Mouse (Mus musculus) midbrain, postnatal 0 days (tissue): Measurements from ENCODE around the gene Ddi2. TPM values are rescaled to one million over a fixed set of nuclear protein-coding genes. Genes with fewer than 3 reads are reported as not detected.

ENCODE experiments used
- ATAC-seq: fragments of 200-750 bp; cut with Nextera tagmentation; 2 replicates; pipeline ENCODE4 v1.8.0; 2017; ENCODE audit warnings: moderate number of reproducible peaks, mild to moderate bottlenecking, moderate TSS enrichment, moderate library complexity; ENCODE audit not compliant: low FRiP score
- DNase-seq: peaks from one replicate; pipeline ENCODE4 v3.0.0-alpha.2; 2015; ENCODE audit warnings: low spot score
- H3K27ac ChIP-seq: fragments of 300-500 bp; sonication (generic); 2 replicates; pipeline ENCODE4 v1.5.1; 2014; ENCODE audit warnings: low read depth, mild to moderate bottlenecking, low read length, mixed read lengths
- H3K27me3 ChIP-seq: fragments of 300-500 bp; sonication (generic); 2 replicates; pipeline ENCODE4 v1.6.1; 2014; ENCODE audit warnings: low read length, control low read depth, mixed read lengths; ENCODE audit not compliant: insufficient read depth
- H3K36me3 ChIP-seq: fragments of 300-500 bp; sonication (generic); 2 replicates; pipeline ENCODE4 v1.6.1; 2014; ENCODE audit warnings: low read length, control low read depth, mixed read lengths; ENCODE audit not compliant: insufficient read depth
- H3K4me1 ChIP-seq: fragments of 300-500 bp; sonication (generic); 2 replicates; pipeline ENCODE4 v1.6.1; 2014; ENCODE audit warnings: mild to moderate bottlenecking, control low read depth, antibody characterized with exemption, low read length, mixed read lengths; ENCODE audit not compliant: insufficient read depth
- H3K4me2 ChIP-seq: fragments of 300-500 bp; sonication (generic); 2 replicates; pipeline ENCODE4 v1.6.1; 2014; ENCODE audit warnings: low read depth, mild to moderate bottlenecking, low read length, mixed read lengths; ENCODE audit not compliant: poor library complexity, severe bottlenecking
- H3K4me3 ChIP-seq: fragments of 300-500 bp; sonication (generic); 2 replicates; pipeline ENCODE4 v1.5.1; 2014; ENCODE audit warnings: low read depth, mild to moderate bottlenecking, low read length, moderate library complexity
- H3K9ac ChIP-seq: fragments of 300-500 bp; sonication (generic); replicated peaks from 2 replicates; pipeline ENCODE4 v1.6.1; 2014; ENCODE audit warnings: mild to moderate bottlenecking, low read length, moderate library complexity, mixed read lengths; ENCODE audit not compliant: poor library complexity, severe bottlenecking
- H3K9me3 ChIP-seq: fragments of 300-500 bp; sonication (generic); 2 replicates; pipeline ENCODE4 v1.6.1; 2016; ENCODE audit warnings: low read length, control low read depth
- CTCF ChIP-seq: IDR thresholded peaks from 2 replicates; pipeline ENCODE4 v1.5.1; 2016; ENCODE audit warnings: antibody characterized with exemption, mild to moderate bottlenecking
- WGBS: fragments of 180-500 bp; shearing (Covaris S2); extraction: QIAGEN DNeasy Blood & Tissue Kit; methylation state at CpG from one replicate; pipeline ENCODE4 v1.1.7; 2014; 5-methylcytosine and 5-hydroxymethylcytosine counted together
- polyA plus RNA-seq: library from polyadenylated mRNA; unstranded; fragments of >200 nt; fragmentation: Nextera tagmentation; extraction: Ambion mirVana; gene quantifications from 2 replicates; pipeline ENCODE4 v1.2.1, GENCODE M21; 2015
- total RNA-seq: library from RNA; depleted of rRNA; stranded (reverse); fragments of >200 nt; gene quantifications from 2 replicates; pipeline ENCODE4 v1.2.3, GENCODE M21; 2014

Ddi2 gene
- total and polyA plus RNA-seq, 2 experiments from 2014 or later, result 9.2 to 25.7 TPM

- Histone ChIP-seq H3K4me1 (0 out of 2 replicates have a peak, but pooled peaks cover 2% of the 10 kb centered on the region), H3K27ac (no peak within 1 kb of the TSS), H3K36me3 (peaks cover 25% of the 10 kb centered on the region), H3K9ac (no peak within 1 kb of the TSS), H3K4me2 (no peak within 1 kb of the TSS), H3K9me3 (no peaks in the 10 kb centered on the region), H3K4me3 (no peak within 1 kb of the TSS), H3K27me3 (no peaks in the 10 kb centered on the region)
- no peak for DNase-seq
- TF ChIP-seq CTCF, result no peak
- no peak for ATAC-seq
- WGBS, result 92% methylated on average over 6 of the region's 6 CpGs
Observed at GRCm38 (mm10) chr4:141685499-141685898, 37.7 kb downstream of the Ddi2 start, which contains the start of gene Rsc1a1. Gene Rsc1a1 (minus strand): TSS chr4:141685599.

GRCm38 (mm10) chr4:141682706-141683230 is 40.5 kb downstream of the Ddi2 start:
- Histone ChIP-seq H3K36me3 (peaks cover 25% of the 10 kb centered on the region), H3K27ac (no peak overlapping the region), H3K4me2 (no peak overlapping the region), H3K9ac (no peak overlapping the region), H3K9me3 (no peaks in the 10 kb centered on the region), H3K27me3 (no peaks in the 10 kb centered on the region), H3K4me1 (0 out of 2 replicates have a peak, but pooled peaks cover 2% of the 10 kb centered on the region), H3K4me3 (no peak overlapping the region)
- no peak for TF ChIP-seq CTCF
- WGBS, result 51% methylated on average over 12 of the region's 12 CpGs
- peak; percentile 5 for DNase-seq
- ATAC-seq, result no peak

GRCm38 (mm10) chr4:141681767-141682166 is 41.5 kb downstream of the Ddi2 start:
- peaks cover 22% of the 10 kb centered on the region for H3K36me3 ChIP-seq
- no peak overlapping the region for H3K27ac ChIP-seq
- H3K4me3 ChIP-seq, result no peak overlapping the region
- H3K4me2 ChIP-seq, result no peak overlapping the region
- H3K9ac ChIP-seq, result no peak overlapping the region
- H3K4me1 ChIP-seq, result 0 out of 2 replicates have a peak, but pooled peaks cover 2% of the 10 kb centered on the region
- no peak for ATAC-seq
- H3K27me3 ChIP-seq, result no peaks in the 10 kb centered on the region
- no peak for TF ChIP-seq CTCF
- 58% methylated on average over 7 of the region's 7 CpGs for WGBS
- DNase-seq, result no peak
- H3K9me3 ChIP-seq, result no peaks in the 10 kb centered on the region

GRCm38 (mm10) chr4:141680892-141681291 is 42.3 kb downstream of the Ddi2 start:
- Histone ChIP-seq H3K36me3 (peaks cover 18% of the 10 kb centered on the region), H3K9ac (no peak overlapping the region), H3K4me1 (0 out of 2 replicates have a peak, but pooled peaks cover 2% of the 10 kb centered on the region), H3K4me3 (no peak overlapping the region), H3K4me2 (no peak overlapping the region), H3K27me3 (no peaks in the 10 kb centered on the region), H3K9me3 (no peaks in the 10 kb centered on the region), H3K27ac (no peak overlapping the region)
- no peak for TF ChIP-seq CTCF
- DNase-seq (no peak), ATAC-seq (no peak)
- 78% methylated on average over 12 of the region's 12 CpGs for WGBS

GRCm38 (mm10) chr4:141679016-141679415 is 44.2 kb downstream of the Ddi2 start:
- no peaks in the 10 kb centered on the region for H3K9me3 ChIP-seq
- no peak overlapping the region for H3K9ac ChIP-seq
- 89% methylated on average over 2 of the region's 2 CpGs for WGBS
- ATAC-seq, result no peak
- no peak for TF ChIP-seq CTCF
- H3K36me3 ChIP-seq, result peaks cover 5% of the 10 kb centered on the region
- H3K4me2 ChIP-seq, result no peak overlapping the region
- H3K4me1 ChIP-seq, result 0 out of 2 replicates have a peak, but pooled peaks cover 2% of the 10 kb centered on the region
- H3K27ac ChIP-seq, result no peak overlapping the region
- H3K27me3 ChIP-seq, result no peaks in the 10 kb centered on the region
- no peak overlapping the region for H3K4me3 ChIP-seq
- no peak for DNase-seq

GRCm38 (mm10) chr4:141676462-141676979 is 46.7 kb downstream of the Ddi2 start:
- TF ChIP-seq CTCF, result no peak
- ATAC-seq (no peak), DNase-seq (no peak)
- Histone ChIP-seq H3K27ac (no peak overlapping the region), H3K4me1 (no peaks in the 10 kb centered on the region), H3K9ac (no peak overlapping the region), H3K4me3 (no peak overlapping the region), H3K4me2 (no peak overlapping the region), H3K27me3 (no peaks in the 10 kb centered on the region), H3K36me3 (no peaks in the 10 kb centered on the region), H3K9me3 (no peaks in the 10 kb centered on the region)
- WGBS, result 85% methylated on average over 5 of the region's 5 CpGs
